Mouse (Mus musculus) MN1 (cell line): Measurements from ENCODE around the gene Pole.

Experiments used
- DNase-seq: peaks from one replicate; pipeline ENCODE4 v3.0.0-alpha.2; 2016; ENCODE audit warnings: low spot score

Gene Pole

GRCm38 (mm10) chr5:110285770-110286445 is at the start of gene Pole, which contains the start of gene Pxmp2:
TSS of gene Pole (plus strand) at chr5:110286306.
TSS of gene Pxmp2 (minus strand) at chr5:110286186.
- DNase-seq = peak; percentile 96

- DNase-seq = no peak
Measured at GRCm38 (mm10) chr5:110244091-110244490, 42.0 kb upstream of the Pole start.

GRCm38 (mm10) chr5:110266941-110267340 is 19.2 kb upstream of the Pole start:
- no peak for DNase-seq

GRCm38 (mm10) chr5:110269141-110270101 is 16.7 kb upstream of the Pole start, which contains the start of gene Pgam5:
TSS of gene Pgam5 (minus strand) at chr5:110269913.
- DNase-seq = peak; percentile 94

GRCm38 (mm10) chr5:110270242-110270641 is 15.9 kb upstream of the Pole start:
- DNase-seq = no peak

GRCm38 (mm10) chr5:110274147-110274546 is 12.0 kb upstream of the Pole start:
- DNase-seq = no peak

- no peak for DNase-seq
Measured at GRCm38 (mm10) chr5:110274846-110275245, 11.3 kb upstream of the Pole start.

GRCm38 (mm10) chr5:110276391-110276790 is 9.7 kb upstream of the Pole start:
- DNase-seq = no peak

GRCm38 (mm10) chr5:110276910-110277309 is 9.2 kb upstream of the Pole start:
- no peak for DNase-seq

- DNase-seq = no peak
Measured at GRCm38 (mm10) chr5:110281984-110282383, 4.1 kb upstream of the Pole start.

- peak; percentile 39 for DNase-seq
Measured at GRCm38 (mm10) chr5:110284536-110284935, 1.6 kb upstream of the Pole start.

GRCm38 (mm10) chr5:110285156-110285555 is 950 bp upstream of the Pole start:
- DNase-seq = no peak

GRCm38 (mm10) chr5:110286446-110287083 is 459 bp downstream of the Pole start:
- DNase-seq = no peak

- DNase-seq = no peak
Measured at GRCm38 (mm10) chr5:110287084-110287475, 974 bp downstream of the Pole start.

- no peak for DNase-seq
Measured at GRCm38 (mm10) chr5:110291649-110292048, 5.5 kb downstream of the Pole start.

GRCm38 (mm10) chr5:110296637-110297036 is 10.5 kb downstream of the Pole start:
- no peak for DNase-seq

- DNase-seq = no peak
Measured at GRCm38 (mm10) chr5:110300591-110300990, 14.5 kb downstream of the Pole start.

- no peak for DNase-seq
Measured at GRCm38 (mm10) chr5:110308861-110309260, 22.8 kb downstream of the Pole start.

- no peak for DNase-seq
Measured at GRCm38 (mm10) chr5:110313127-110313526, 27.0 kb downstream of the Pole start.

- no peak for DNase-seq
Measured at GRCm38 (mm10) chr5:110330508-110330907, 44.4 kb downstream of the Pole start.

GRCm38 (mm10) chr5:110338792-110339191 is 52.7 kb downstream of the Pole start:
- peak; percentile 69 for DNase-seq

GRCm38 (mm10) chr5:110342648-110343284 is 56.7 kb downstream of the Pole start, which contains the start of gene P2rx2:
TSS of gene P2rx2 (minus strand) at chr5:110343212.
- no peak for DNase-seq
